Mouse (Mus musculus): Measurements from ENCODE around the gene Tgtp2. TPM values are rescaled to one million over a fixed set of nuclear protein-coding genes. Genes with fewer than 3 reads are reported as not detected.
A peak's percentile ranks its signal among the peaks of the same experiment; 100 is the strongest.
"Not testable (repeated sequence)": the region's sequence is repeated elsewhere in the genome, so short reads cannot be mapped to it uniquely, and the experiment has no call there.

The Tgtp2 gene
- 0.22 and 0.59 TPM in 2 replicates for polyA plus RNA-seq (2015; fragmentation: Nextera tagmentation; extraction: Ambion mirVana)

GRCm38 (mm10) chr11:49063713-49064469 lies at the start of gene Tgtp2:
Gene Tgtp2 (minus strand): TSS chr11:49064206.
- not testable (repeated sequence) for ATAC-seq (ENCODE audit: low read depth); H3K27me3 ChIP-seq; H3K4me3 ChIP-seq (replicated peaks); H3K4me1 ChIP-seq (replicated peaks); H3K9ac ChIP-seq; DNase-seq; H3K27ac ChIP-seq; H3K36me3 ChIP-seq; H3K4me2 ChIP-seq; H3K9me3 ChIP-seq (replicated peaks)
- WGBS (ENCODE audit: insufficient replicate concordance) = 49% methylated on average over 5 of the region's 5 CpGs

DNA sequence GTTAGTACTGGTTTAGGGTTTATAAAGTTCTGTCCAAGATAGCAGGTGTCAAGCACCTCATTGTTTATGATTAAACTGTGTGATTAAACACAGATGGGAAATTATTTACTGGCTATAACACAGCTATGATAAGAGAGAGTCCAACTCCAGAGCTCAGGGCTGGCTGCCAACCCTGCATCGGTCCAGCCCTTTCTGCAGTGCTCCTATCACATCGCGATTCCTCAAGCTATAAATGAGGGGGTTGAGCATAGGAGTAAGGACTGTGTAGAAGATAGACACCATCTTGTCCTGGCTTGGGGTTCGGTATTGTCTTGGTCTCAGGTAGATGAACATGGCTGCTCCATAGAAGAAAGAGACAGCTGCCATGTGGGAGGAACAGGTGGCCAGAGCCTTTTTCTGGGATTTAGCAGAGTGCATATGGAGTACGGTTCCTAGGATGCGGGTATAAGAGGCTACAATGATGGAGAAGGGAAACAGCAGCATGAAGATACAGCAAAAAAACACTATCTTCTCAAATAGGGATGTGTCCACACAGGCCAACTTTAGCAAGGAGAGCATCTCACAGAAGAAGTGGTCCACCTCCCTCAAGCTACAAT lies 48.7 kb upstream of the Tgtp2 start:
- Histone ChIP-seq H3K4me1 (replicated peaks) (no peaks in the 10 kb centered on the region), H3K4me2 (no peak overlapping the region), H3K27me3 (no peaks in the 10 kb centered on the region), H3K36me3 (no peaks in the 10 kb centered on the region), H3K9ac (no peak overlapping the region), H3K27ac (no peak overlapping the region), H3K4me3 (replicated peaks) (no peak overlapping the region), H3K9me3 (replicated peaks) (no peaks in the 10 kb centered on the region)
- 78% methylated on average over 6 of the region's 6 CpGs for WGBS (ENCODE audit: insufficient replicate concordance)
- ATAC-seq (ENCODE audit: low read depth) (no peak), DNase-seq (no peak)

- WGBS (ENCODE audit: insufficient replicate concordance) = 55% methylated on average over 1 of the region's 1 CpGs
Observed at GRCm38 (mm10) chr11:49111000-49111399, 47.0 kb upstream of the Tgtp2 start.

DNA sequence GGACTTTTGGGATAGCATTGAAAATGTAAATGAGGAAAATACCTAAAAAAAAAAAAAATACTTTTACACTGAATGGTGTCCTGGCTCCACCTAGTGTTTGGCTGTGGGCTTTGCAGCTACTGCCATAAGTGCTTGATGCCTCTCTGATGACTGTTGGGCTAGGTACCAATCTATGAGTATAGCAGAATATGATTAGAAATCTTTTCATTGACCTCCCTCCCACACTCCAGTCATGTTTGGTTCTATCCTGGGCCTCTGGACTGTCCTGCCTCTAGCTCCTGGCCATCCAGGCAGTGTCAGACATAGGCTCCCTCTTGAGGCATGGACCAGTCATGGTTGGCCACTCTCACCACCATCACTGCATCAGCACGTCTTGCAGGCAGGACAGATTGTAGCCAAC lies 44.8 kb upstream of the Tgtp2 start:
- WGBS (ENCODE audit: insufficient replicate concordance) = 14% methylated on average over 1 of the region's 1 CpGs
- no peak overlapping the region for H3K4me2 ChIP-seq
- ATAC-seq (ENCODE audit: low read depth) = no peak
- no peaks in the 10 kb centered on the region for H3K27me3 ChIP-seq
- DNase-seq = no peak
- H3K9ac ChIP-seq = no peak overlapping the region
- no peaks in the 10 kb centered on the region for H3K36me3 ChIP-seq
- H3K4me1 ChIP-seq (replicated peaks) = peaks cover 7% of the 10 kb centered on the region; the same call in 1 of the 2 replicates
- no peaks in the 10 kb centered on the region for H3K9me3 ChIP-seq (replicated peaks)
- no peak overlapping the region for H3K27ac ChIP-seq
- no peak overlapping the region for H3K4me3 ChIP-seq (replicated peaks)

More at GRCm38 (mm10) chr11:49111000-49111399, 47.0 kb upstream of the Tgtp2 start:
- Histone ChIP-seq H3K9me3 (replicated peaks) (no peaks in the 10 kb centered on the region), H3K4me1 (replicated peaks) (no peaks in the 10 kb centered on the region), H3K36me3 (no peaks in the 10 kb centered on the region), H3K27me3 (no peaks in the 10 kb centered on the region), H3K9ac (no peak overlapping the region), H3K4me3 (replicated peaks) (no peak overlapping the region), H3K27ac (no peak overlapping the region), H3K4me2 (no peak overlapping the region)
- ATAC-seq (ENCODE audit: low read depth) = no peak
- DNase-seq = no peak

- WGBS (ENCODE audit: insufficient replicate concordance) = 69% methylated on average over 10 of the region's 10 CpGs
- no peak for ATAC-seq (ENCODE audit: low read depth)
Observed at GRCm38 (mm10) chr11:49107650-49108537, 43.9 kb upstream of the Tgtp2 start.

DNA sequence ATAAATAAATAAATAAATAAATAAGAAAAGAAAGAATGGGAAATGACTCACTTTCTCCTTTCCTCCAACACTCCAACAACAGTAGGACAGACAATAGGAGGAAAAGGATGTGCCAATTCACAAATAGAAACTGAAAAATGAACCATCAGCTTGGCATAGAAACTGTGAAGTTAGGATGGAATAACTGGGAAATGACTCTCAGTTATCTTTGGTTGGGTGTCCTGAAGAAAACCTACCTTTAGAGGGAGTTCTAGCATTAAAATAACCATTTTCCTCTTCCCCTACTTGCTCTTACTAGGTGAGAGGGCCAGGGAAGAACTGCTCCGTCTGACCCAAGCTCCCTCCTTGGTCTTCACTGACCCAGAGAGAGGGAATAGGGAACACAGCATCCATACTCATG lies 41.7 kb upstream of the Tgtp2 start:
- H3K4me2 ChIP-seq = no peak overlapping the region
- H3K27me3 ChIP-seq = no peaks in the 10 kb centered on the region
- no peak overlapping the region for H3K27ac ChIP-seq
- DNase-seq (no peak), ATAC-seq (ENCODE audit: low read depth) (no peak)
- no peaks in the 10 kb centered on the region for H3K36me3 ChIP-seq
- peaks cover 34% of the 10 kb centered on the region for H3K4me1 ChIP-seq (replicated peaks)
- no peak overlapping the region for H3K4me3 ChIP-seq (replicated peaks)
- 63% methylated on average over 1 of the region's 1 CpGs for WGBS (ENCODE audit: insufficient replicate concordance)
- no peaks in the 10 kb centered on the region for H3K9me3 ChIP-seq (replicated peaks)
- no peak overlapping the region for H3K9ac ChIP-seq

More at GRCm38 (mm10) chr11:49107650-49108537, 43.9 kb upstream of the Tgtp2 start:
- Histone ChIP-seq H3K27me3 (no peaks in the 10 kb centered on the region), H3K27ac (no peak overlapping the region), H3K36me3 (no peaks in the 10 kb centered on the region), H3K4me2 (no peak overlapping the region), H3K4me3 (replicated peaks) (no peak overlapping the region), H3K9ac (no peak overlapping the region), H3K9me3 (replicated peaks) (no peaks in the 10 kb centered on the region), H3K4me1 (replicated peaks) (peaks cover 14% of the 10 kb centered on the region; the same call in 1 of the 2 replicates)
- no peak for DNase-seq

- peak; percentile 52; the same call in 1 of the 2 replicates for ATAC-seq (ENCODE audit: low read depth)
- Histone ChIP-seq H3K9me3 (replicated peaks) (no peaks in the 10 kb centered on the region), H3K4me1 (replicated peaks) (peaks cover 40% of the 10 kb centered on the region), H3K27ac (no peak overlapping the region), H3K27me3 (no peaks in the 10 kb centered on the region), H3K4me2 (no peak overlapping the region), H3K4me3 (replicated peaks) (no peak overlapping the region), H3K36me3 (no peaks in the 10 kb centered on the region), H3K9ac (peak overlapping the region; percentile 11; the same call in 1 of the 2 replicates)
- WGBS (ENCODE audit: insufficient replicate concordance) = 19% methylated on average over 8 of the region's 8 CpGs
- peak; percentile 67 for DNase-seq
Observed at GRCm38 (mm10) chr11:49103047-49103693, 39.2 kb upstream of the Tgtp2 start.

DNA sequence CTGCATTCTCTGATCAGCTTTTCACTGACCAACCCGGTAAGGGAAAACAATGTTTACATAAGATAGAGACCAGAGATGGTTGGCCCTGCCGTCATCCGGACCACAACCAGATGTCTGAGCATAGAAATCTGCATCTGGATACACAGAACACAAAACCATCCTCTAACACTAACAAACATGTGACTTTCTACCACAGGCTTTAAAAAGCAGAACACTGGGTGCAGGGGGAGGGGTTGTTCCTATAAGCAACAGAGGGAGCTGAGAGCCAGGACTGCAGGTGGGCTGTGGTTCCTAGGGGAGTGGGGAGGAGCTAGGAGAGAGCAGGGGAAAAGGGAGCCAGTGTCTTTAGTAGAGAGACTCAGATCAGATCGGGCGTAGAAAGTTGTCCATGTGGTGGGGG lies 37.5 kb upstream of the Tgtp2 start:
- no peak overlapping the region for H3K4me3 ChIP-seq (replicated peaks)
- no peaks in the 10 kb centered on the region for H3K36me3 ChIP-seq
- DNase-seq (no peak), ATAC-seq (ENCODE audit: low read depth) (peak; percentile 19; the same call in 1 of the 2 replicates)
- H3K9ac ChIP-seq = no peak overlapping the region
- H3K4me2 ChIP-seq = no peak overlapping the region
- WGBS (ENCODE audit: insufficient replicate concordance) = 49% methylated on average over 5 of the region's 5 CpGs
- H3K27me3 ChIP-seq = no peaks in the 10 kb centered on the region
- H3K4me1 ChIP-seq (replicated peaks) = peaks cover 40% of the 10 kb centered on the region
- H3K27ac ChIP-seq = peak overlapping the region; percentile 19; the same call in 1 of the 2 replicates
- no peaks in the 10 kb centered on the region for H3K9me3 ChIP-seq (replicated peaks)

DNA sequence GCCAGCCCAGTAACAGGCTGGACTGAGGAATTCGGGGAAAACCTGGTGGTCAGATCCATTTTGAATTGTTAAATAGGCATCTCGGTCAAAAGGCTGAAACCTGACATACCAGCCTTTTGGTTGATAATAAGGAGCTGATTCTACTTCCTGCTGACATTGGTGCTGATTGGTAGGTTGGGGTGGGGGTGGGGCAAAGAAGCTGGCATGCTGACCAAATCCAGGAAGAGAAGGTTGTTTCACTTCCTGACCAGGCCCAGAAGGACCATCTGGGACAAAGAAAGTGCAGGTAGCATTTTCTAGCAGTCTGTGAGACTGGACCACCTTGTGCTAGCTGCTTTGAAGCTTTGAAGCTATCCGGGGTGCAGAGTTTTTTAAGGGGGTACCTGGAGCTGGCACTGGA lies 36.4 kb upstream of the Tgtp2 start:
- no peaks in the 10 kb centered on the region for H3K27me3 ChIP-seq
- H3K4me3 ChIP-seq (replicated peaks) = no peak overlapping the region
- no peak overlapping the region for H3K27ac ChIP-seq
- H3K4me1 ChIP-seq (replicated peaks) = peaks cover 40% of the 10 kb centered on the region
- ATAC-seq (ENCODE audit: low read depth) (no peak), DNase-seq (no peak)
- no peaks in the 10 kb centered on the region for H3K36me3 ChIP-seq
- no peak overlapping the region for H3K9ac ChIP-seq
- no peaks in the 10 kb centered on the region for H3K9me3 ChIP-seq (replicated peaks)
- WGBS (ENCODE audit: insufficient replicate concordance) = 69% methylated on average over 3 of the region's 3 CpGs
- no peak overlapping the region for H3K4me2 ChIP-seq

- ATAC-seq (ENCODE audit: low read depth) (no peak), DNase-seq (no peak)
- Histone ChIP-seq H3K36me3 (no peaks in the 10 kb centered on the region), H3K27ac (no peak overlapping the region), H3K4me3 (replicated peaks) (no peak overlapping the region), H3K27me3 (no peaks in the 10 kb centered on the region), H3K9ac (no peak overlapping the region), H3K4me2 (no peak overlapping the region), H3K4me1 (replicated peaks) (peaks cover 32% of the 10 kb centered on the region), H3K9me3 (replicated peaks) (no peaks in the 10 kb centered on the region)
- 83% methylated on average over 4 of the region's 4 CpGs for WGBS (ENCODE audit: insufficient replicate concordance)
Observed at GRCm38 (mm10) chr11:49095367-49095766, 31.4 kb upstream of the Tgtp2 start.

Data from liver, embryonic 13.5 days (tissue).